Mouse (Mus musculus) kidney, postnatal 14 days (tissue): ENCODE measurements at regions not wholly inside any gene's neighbourhood (a gene's known extent, or its start where the extent isn't known, plus 50 kb on each side); places are given as distances from the start of the nearest gene placed in this dataset.
A peak's percentile ranks its signal among the peaks of the same experiment; 100 is the strongest.

Experiments
- DNase-seq: peaks from one replicate; pipeline ENCODE4 v3.0.0; 2022; ENCODE audit warnings: mixed read lengths

GRCm38 (mm10) chr11:6923917-6924316, 86.5 kb upstream of the Gm11983 start:
- DNase-seq = no peak

- no peak for DNase-seq
Observed at GRCm38 (mm10) chr11:6918546-6918945, 81.1 kb upstream of the Gm11983 start.

- DNase-seq = no peak
Observed at GRCm38 (mm10) chr11:6905630-6906029, 68.2 kb upstream of the Gm11983 start.

- peak; percentile 32 for DNase-seq
Observed at GRCm38 (mm10) chr11:6902991-6903390, 65.5 kb upstream of the Gm11983 start.

GRCm38 (mm10) chr11:6902271-6902670, 64.8 kb upstream of the Gm11983 start:
- DNase-seq = no peak

GRCm38 (mm10) chr11:6900769-6901481, 63.5 kb upstream of the Gm11983 start:
- no peak for DNase-seq

GRCm38 (mm10) chr11:6900357-6900756, 62.9 kb upstream of the Gm11983 start:
- DNase-seq = no peak

- no peak for DNase-seq
Observed at GRCm38 (mm10) chr11:6899271-6900005, 62.0 kb upstream of the Gm11983 start.

GRCm38 (mm10) chr11:6898357-6899097, 61.1 kb upstream of the Gm11983 start:
- no peak for DNase-seq

GRCm38 (mm10) chr11:6895786-6896093, 58.3 kb upstream of the Gm11983 start:
- peak; percentile 60 for DNase-seq

GRCm38 (mm10) chr11:6894911-6895785, 57.7 kb upstream of the Gm11983 start:
- peak; percentile 78 for DNase-seq

GRCm38 (mm10) chr11:6893734-6894133, 56.3 kb upstream of the Gm11983 start:
- no peak for DNase-seq

- no peak for DNase-seq
Observed at GRCm38 (mm10) chr11:6893063-6893462, 55.6 kb upstream of the Gm11983 start.

GRCm38 (mm10) chr11:6890450-6890849, 53.0 kb upstream of the Gm11983 start:
- no peak for DNase-seq

- no peak for DNase-seq
Observed at GRCm38 (mm10) chr11:6889660-6890185, 52.3 kb upstream of the Gm11983 start.

GRCm38 (mm10) chr11:6889120-6889519, 51.7 kb upstream of the Gm11983 start:
- no peak for DNase-seq
